Mouse (Mus musculus): ENCODE measurements around the gene Tnrc6b. TPM values are rescaled to one million over a fixed set of nuclear protein-coding genes. Genes with fewer than 3 reads are reported as not detected.
A peak's percentile ranks its signal among the peaks of the same experiment; 100 is the strongest.

Gene Tnrc6b
- polyA plus RNA-seq, 1 experiment from 2014 or later: 40.1 TPM

DNA sequence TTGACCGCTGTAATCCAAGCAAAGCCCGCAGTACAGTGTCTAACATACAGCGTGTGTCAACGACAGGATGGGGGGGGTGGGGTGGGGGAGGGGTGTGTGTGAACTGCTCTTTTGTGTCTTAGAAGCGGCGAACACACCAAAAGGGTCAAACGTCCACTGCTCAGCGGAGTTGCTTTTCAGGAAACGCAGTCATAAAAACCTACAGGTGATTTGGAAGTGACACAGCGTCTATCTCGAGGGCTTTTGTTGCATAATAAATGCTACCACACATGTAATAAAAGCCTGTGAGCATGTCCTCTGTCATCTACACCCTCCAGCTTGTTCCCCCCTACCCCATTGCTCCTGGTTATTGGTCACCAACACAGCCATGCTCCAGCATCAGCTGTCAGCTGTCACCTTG, 4.5 kb upstream of the Tnrc6b start:
- H3K4me1 ChIP-seq: peaks cover 17% of the 10 kb centered on the region
- no peaks in the 10 kb centered on the region for H3K36me3 ChIP-seq
- H3K27me3 ChIP-seq (ENCODE audit: low read depth, poor library complexity, severe bottlenecking): no peaks in the 10 kb centered on the region
- no peaks in the 10 kb centered on the region for H3K9me3 ChIP-seq (replicated peaks)
- WGBS: 37% methylated on average over 11 of the region's 11 CpGs
- H3K4me3 ChIP-seq: peak overlapping the region; percentile 39
- no peak for DNase-seq (ENCODE audit: low spot score)
- H3K27ac ChIP-seq: peak overlapping the region; percentile 71

DNA sequence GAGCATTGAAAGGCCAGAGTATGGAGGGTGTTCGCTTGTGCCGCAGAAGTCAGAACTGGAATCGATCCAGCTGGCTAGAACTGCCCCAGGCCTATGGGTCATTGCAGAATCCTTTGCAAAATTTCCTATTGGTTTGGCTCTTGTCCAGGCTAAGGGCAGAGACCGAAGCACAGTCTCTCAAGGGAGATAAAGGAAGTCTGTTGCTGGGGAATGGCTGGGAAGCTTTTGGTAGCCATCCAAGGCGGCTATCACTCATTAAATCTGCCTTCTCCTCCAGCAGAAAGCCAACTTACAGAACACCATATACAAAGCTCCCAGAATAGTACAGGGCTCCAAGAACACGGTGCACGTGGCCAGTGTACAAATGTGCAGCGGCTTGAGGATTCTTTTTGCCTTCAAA, 4.0 kb upstream of the Tnrc6b start:
- H3K4me1 ChIP-seq: peaks cover 22% of the 10 kb centered on the region
- no peak overlapping the region for H3K4me3 ChIP-seq
- DNase-seq (ENCODE audit: low spot score): no peak
- no peaks in the 10 kb centered on the region for H3K36me3 ChIP-seq
- no peak overlapping the region for H3K27ac ChIP-seq
- no peaks in the 10 kb centered on the region for H3K9me3 ChIP-seq (replicated peaks)
- no peaks in the 10 kb centered on the region for H3K27me3 ChIP-seq (ENCODE audit: low read depth, poor library complexity, severe bottlenecking)
- WGBS: 90% methylated on average over 8 of the region's 8 CpGs

DNA sequence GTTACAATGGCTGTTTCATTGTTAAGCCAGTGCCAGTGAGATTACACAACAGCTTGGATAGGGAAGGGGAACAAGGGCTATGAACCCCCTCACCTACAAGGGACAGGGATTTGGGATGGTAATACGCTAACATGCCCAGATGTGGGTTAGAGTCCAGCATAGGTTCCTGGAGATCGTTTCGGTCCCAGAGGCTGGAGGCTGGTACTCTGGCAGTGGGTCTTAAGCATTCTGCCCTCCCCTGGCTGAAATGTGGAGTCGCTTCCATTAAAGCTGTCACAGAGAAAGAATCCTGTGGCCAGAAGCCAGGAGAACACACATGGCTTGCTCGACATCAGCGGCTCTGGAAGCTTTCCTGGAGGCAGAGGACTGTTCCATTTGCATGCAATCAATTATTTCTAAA, 1.5 kb upstream of the Tnrc6b start:
- no peak for DNase-seq (ENCODE audit: low spot score)
- WGBS: 68% methylated on average over 6 of the region's 6 CpGs
- Histone ChIP-seq H3K4me3 (no peak overlapping the region), H3K36me3 (no peaks in the 10 kb centered on the region), H3K9me3 (replicated peaks) (no peaks in the 10 kb centered on the region), H3K4me1 (peaks cover 24% of the 10 kb centered on the region), H3K27ac (no peak overlapping the region), H3K27me3 (ENCODE audit: low read depth, poor library complexity, severe bottlenecking) (no peaks in the 10 kb centered on the region)

DNA sequence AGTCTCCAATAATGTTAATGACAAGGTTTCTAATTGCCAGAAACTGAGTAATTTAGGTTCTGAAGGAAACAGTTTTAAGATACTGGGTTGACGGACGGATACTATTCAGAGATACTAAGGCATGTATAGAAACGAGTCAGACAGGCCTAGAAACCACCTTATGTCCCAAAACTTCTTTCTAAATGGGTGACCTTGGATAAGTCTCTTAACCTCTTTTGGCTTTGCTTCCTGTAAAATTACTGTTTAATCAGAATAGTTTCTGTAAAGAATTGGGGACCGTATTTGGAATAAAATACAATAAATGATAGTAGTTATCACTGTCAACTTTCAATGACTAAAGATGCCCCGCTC, 881 bp upstream of the Tnrc6b start:
- WGBS: 12% methylated on average over 5 of the region's 5 CpGs
- H3K27me3 ChIP-seq (ENCODE audit: low read depth, poor library complexity, severe bottlenecking): no peaks in the 10 kb centered on the region
- peaks cover 24% of the 10 kb centered on the region for H3K4me1 ChIP-seq
- H3K27ac ChIP-seq: peak overlapping the region; percentile 89; the same call in 1 of the 2 replicates
- peak overlapping the region; percentile 95 for H3K4me3 ChIP-seq
- no peak for DNase-seq (ENCODE audit: low spot score)
- H3K36me3 ChIP-seq: no peaks in the 10 kb centered on the region
- H3K9me3 ChIP-seq (replicated peaks): no peaks in the 10 kb centered on the region

DNA sequence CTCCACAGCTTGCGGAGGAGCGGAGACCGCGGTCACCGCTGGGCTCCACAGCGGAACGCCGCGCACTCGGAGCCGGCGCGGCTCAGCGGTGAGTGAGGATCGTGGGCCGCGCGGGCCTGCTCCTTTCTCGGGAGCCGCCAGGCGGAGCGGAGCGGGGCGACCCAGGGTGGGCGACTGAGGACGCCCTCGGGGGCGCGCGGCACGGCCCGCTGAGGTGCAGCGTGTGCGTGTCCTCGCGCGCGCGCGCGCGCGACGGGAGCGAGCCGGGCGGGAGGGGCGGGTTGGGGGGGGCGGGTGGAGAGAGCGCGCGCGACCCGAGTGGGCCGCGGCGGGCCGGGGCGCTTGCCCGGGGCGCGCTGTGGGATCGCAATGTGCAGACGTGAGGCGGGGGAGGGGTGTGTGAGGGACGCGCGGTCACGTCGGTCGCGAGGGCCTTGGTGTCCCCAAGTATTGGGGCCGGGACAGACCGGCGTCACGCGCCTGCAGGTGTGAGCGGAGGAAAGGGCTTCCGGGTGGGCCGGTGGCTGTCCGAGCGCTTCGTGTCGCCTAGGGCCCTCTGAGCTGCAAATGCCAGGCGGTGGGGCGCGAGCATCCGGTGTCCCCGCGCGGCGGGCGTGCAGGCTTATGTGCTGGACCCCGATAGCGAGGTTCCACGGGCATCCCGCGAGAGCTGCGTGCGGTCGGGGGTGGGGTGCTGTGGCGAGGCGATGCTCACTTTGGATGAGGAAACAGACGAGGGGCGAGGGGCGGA, 463 bp downstream of the Tnrc6b start:
- peak; percentile 69 for DNase-seq (ENCODE audit: low spot score)
- peaks cover 18% of the 10 kb centered on the region for H3K4me1 ChIP-seq
- H3K4me3 ChIP-seq: peak overlapping the region; percentile 95
- H3K27ac ChIP-seq: peak overlapping the region; percentile 89
- no peaks in the 10 kb centered on the region for H3K27me3 ChIP-seq (ENCODE audit: low read depth, poor library complexity, severe bottlenecking)
- no peaks in the 10 kb centered on the region for H3K36me3 ChIP-seq
- 2% methylated on average over 86 of the region's 106 CpGs for WGBS
- H3K9me3 ChIP-seq (replicated peaks): no peaks in the 10 kb centered on the region

DNA sequence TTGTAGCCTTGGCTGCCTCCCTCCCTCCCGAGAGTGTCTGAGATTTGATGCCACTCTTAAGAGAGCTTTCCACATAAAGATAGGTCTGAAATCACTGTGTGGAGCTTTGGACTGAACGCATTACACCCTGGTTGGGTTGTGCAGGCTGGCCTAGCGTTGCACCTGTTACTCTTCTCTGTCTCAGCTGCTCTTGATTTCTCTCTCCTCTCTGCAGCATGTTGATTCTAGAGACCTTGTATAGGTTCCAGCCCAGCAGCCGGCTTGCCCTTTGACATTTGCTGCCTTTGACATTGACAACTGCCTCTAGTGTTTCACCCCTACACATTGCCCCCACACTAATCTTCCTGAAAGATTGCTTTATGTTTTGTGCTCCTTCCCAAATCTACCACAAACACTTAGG, 3.2 kb downstream of the Tnrc6b start:
- Histone ChIP-seq H3K4me3 (no peak overlapping the region), H3K27ac (no peak overlapping the region)
- WGBS: 88% methylated on average over 4 of the region's 4 CpGs

DNA sequence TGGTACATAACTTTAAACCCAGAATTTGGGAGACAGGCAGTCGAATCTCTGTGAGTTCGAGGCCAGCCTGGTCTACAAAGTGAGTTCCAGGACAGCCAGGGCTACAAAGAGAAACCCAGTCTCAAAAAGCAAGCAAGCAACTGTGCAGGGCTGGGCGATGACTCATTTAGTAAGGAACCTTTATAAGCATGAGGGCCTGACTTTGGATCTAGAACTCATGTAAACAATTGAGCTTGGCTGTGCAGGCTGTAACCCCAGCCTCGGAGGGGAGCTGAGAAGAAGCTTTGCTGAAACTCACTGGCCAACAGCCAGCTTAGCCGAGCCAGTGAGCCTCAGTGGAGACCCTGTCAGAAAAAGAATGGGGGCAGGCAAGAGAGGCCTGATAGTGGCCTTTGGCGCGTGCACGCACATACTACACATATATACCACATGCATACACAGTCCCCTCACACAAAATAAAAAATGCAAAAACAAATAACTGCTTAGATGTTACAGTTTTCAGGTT, 5.6 kb downstream of the Tnrc6b start:
- Histone ChIP-seq H3K4me1 (peaks cover 7% of the 10 kb centered on the region), H3K27ac (no peak overlapping the region), H3K27me3 (ENCODE audit: low read depth, poor library complexity, severe bottlenecking) (no peaks in the 10 kb centered on the region), H3K9me3 (replicated peaks) (no peaks in the 10 kb centered on the region), H3K36me3 (no peaks in the 10 kb centered on the region), H3K4me3 (no peak overlapping the region)
- no peak for DNase-seq (ENCODE audit: low spot score)
- 91% methylated on average over 8 of the region's 8 CpGs for WGBS

More for the DNA sequence above, 3.2 kb downstream of the Tnrc6b start:
- no peaks in the 10 kb centered on the region for H3K36me3 ChIP-seq
- H3K4me1 ChIP-seq: peaks cover 7% of the 10 kb centered on the region
- H3K9me3 ChIP-seq (replicated peaks): no peaks in the 10 kb centered on the region
- no peak for DNase-seq (ENCODE audit: low spot score)
- H3K27me3 ChIP-seq (ENCODE audit: low read depth, poor library complexity, severe bottlenecking): no peaks in the 10 kb centered on the region

DNA sequence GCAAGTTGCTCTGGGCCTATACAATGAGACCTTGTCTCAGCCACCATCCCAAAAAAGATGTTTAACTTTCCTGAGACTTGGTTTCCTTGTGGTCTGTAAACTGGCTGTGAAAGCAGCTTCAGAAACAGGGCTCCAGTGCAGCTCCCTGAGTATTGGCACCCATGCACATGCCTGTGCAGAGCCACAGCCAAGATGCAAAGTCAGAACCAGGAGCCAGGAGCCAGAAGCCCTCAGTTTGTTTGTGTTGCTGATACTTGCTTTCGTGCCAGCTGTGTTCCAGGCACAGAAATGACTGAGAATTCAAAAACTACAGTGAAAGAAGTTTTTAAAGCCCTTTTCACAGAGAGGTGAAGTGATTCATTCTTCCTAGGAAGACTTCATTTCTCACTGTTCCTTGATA, 6.3 kb downstream of the Tnrc6b start:
- Histone ChIP-seq H3K27ac (no peak overlapping the region), H3K4me3 (no peak overlapping the region), H3K27me3 (ENCODE audit: low read depth, poor library complexity, severe bottlenecking) (no peaks in the 10 kb centered on the region), H3K9me3 (replicated peaks) (no peaks in the 10 kb centered on the region), H3K4me1 (no peaks in the 10 kb centered on the region; the same call in 1 of the 2 replicates), H3K36me3 (no peaks in the 10 kb centered on the region)
- WGBS: 73% methylated on average over 1 of the region's 1 CpGs
- no peak for DNase-seq (ENCODE audit: low spot score)

DNA sequence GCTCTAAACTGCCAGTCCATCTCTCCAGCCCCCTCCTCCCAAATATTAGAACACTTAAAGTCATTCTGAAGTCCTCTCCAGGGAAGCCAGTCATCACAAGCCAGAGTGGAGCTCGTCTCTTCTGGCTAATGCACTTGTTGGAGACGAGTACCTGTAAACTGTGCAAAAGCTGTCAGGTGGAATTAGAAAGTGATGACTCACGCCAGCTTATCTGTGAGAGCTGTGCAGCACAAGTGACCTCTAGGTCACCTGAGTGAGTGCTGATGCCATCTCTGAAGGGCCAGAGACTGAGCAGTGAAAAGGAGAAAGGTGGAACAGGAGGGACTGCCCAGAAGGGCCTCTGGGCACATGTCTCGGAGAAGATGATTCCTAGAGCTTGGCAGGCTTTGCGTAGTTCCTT, 9.1 kb downstream of the Tnrc6b start:
- no peaks in the 10 kb centered on the region for H3K9me3 ChIP-seq (replicated peaks)
- H3K27ac ChIP-seq: no peak overlapping the region
- H3K27me3 ChIP-seq (ENCODE audit: low read depth, poor library complexity, severe bottlenecking): no peaks in the 10 kb centered on the region
- H3K36me3 ChIP-seq: no peaks in the 10 kb centered on the region
- WGBS: 73% methylated on average over 5 of the region's 5 CpGs
- no peak overlapping the region for H3K4me3 ChIP-seq
- H3K4me1 ChIP-seq: no peaks in the 10 kb centered on the region
- DNase-seq (ENCODE audit: low spot score): no peak

DNA sequence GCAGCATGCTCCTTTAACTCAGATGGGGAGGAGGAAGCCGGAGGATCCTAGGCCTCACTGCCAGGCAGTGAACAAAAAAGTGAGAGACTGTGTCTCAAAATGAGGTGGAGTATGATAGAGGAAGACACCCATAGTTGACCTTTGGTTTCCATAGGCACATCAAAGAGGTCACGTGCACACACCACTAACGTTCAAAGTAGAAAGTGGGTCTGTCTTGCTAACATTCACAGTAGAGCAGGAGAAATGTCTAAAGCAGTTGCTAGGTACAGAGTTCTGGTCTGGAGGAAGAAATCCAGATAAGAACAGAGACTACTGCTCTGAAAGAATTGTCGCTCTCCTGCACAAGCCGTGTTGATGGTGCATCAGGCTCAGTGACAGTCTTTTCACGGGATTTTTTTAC, 10.7 kb downstream of the Tnrc6b start:
- H3K4me3 ChIP-seq: no peak overlapping the region
- H3K27ac ChIP-seq: no peak overlapping the region
- no peaks in the 10 kb centered on the region for H3K36me3 ChIP-seq
- H3K9me3 ChIP-seq (replicated peaks): no peaks in the 10 kb centered on the region
- WGBS: 81% methylated on average over 6 of the region's 6 CpGs
- H3K27me3 ChIP-seq (ENCODE audit: low read depth, poor library complexity, severe bottlenecking): no peaks in the 10 kb centered on the region
- no peaks in the 10 kb centered on the region for H3K4me1 ChIP-seq
- no peak for DNase-seq (ENCODE audit: low spot score)

DNA sequence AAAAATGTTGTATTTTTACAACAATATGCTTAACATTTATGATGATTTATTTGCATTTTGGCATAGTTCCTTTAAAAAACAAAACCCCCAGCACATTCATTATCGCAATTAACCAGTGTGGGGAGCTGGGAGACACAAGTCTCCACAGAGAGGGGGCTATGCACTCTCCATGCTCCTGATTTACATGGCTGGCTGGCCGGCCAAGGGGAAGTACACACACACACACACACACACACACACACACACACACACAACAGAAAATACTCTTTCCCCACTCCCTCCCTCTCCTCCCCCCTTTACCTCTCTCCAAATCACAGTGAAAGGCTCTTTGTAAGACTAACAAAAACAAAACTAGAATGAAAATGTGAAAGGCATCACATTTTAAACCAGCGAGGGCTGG, 11.3 kb downstream of the Tnrc6b start:
- Histone ChIP-seq H3K9me3 (replicated peaks) (no peaks in the 10 kb centered on the region), H3K4me3 (no peak overlapping the region), H3K4me1 (no peaks in the 10 kb centered on the region), H3K36me3 (no peaks in the 10 kb centered on the region), H3K27ac (no peak overlapping the region), H3K27me3 (ENCODE audit: low read depth, poor library complexity, severe bottlenecking) (no peaks in the 10 kb centered on the region)
- WGBS: 75% methylated on average over 3 of the region's 3 CpGs
- no peak for DNase-seq (ENCODE audit: low spot score)

DNA sequence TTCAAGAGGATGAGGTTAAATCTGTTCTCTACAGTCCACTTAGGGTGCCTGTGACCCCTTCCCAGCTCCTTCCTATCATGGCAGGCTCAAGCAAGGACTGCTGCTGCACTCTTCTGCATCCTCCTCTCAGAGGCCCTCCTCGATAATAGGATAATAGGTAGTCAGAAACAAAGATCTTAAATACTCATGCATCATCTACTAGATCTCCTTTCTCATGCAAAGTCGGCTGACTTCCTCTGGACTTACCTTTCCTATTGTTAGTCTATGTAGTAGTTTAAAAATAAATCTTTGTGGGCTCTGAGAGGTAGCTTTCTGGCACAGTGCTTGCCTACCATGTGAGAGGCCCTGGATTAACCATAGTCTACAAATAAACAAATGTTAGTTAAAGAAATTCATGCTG, 18.4 kb downstream of the Tnrc6b start:
- Histone ChIP-seq H3K27ac (no peak overlapping the region), H3K27me3 (ENCODE audit: low read depth, poor library complexity, severe bottlenecking) (no peaks in the 10 kb centered on the region), H3K4me3 (no peak overlapping the region), H3K36me3 (no peaks in the 10 kb centered on the region), H3K4me1 (no peaks in the 10 kb centered on the region), H3K9me3 (replicated peaks) (no peaks in the 10 kb centered on the region)
- 77% methylated on average over 2 of the region's 2 CpGs for WGBS
- DNase-seq (ENCODE audit: low spot score): no peak

DNA sequence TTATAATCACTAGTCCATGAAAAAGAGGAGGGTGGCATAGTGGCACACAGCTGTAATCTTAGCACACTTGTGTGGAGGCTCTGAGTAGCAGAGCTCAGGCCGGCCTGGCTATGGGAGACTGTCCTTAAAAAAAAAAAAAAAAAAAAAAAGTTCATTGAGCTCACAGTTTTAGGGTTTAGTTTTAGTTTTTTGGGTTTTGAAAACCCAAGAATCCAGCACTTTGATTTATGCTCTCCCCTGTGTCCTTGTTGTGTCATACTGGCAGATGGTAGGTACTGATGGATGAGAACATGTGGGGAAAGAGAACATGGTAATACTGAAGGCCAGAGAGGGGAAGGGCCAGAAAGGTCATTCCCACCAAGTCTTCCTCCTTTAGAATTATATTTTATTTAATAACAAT, 19.9 kb downstream of the Tnrc6b start:
- no peak for DNase-seq (ENCODE audit: low spot score)
- Histone ChIP-seq H3K27ac (no peak overlapping the region), H3K4me3 (no peak overlapping the region), H3K27me3 (ENCODE audit: low read depth, poor library complexity, severe bottlenecking) (no peaks in the 10 kb centered on the region), H3K4me1 (no peaks in the 10 kb centered on the region), H3K9me3 (replicated peaks) (no peaks in the 10 kb centered on the region), H3K36me3 (no peaks in the 10 kb centered on the region)
- 97% methylated on average over 1 of the region's 1 CpGs for WGBS

DNA sequence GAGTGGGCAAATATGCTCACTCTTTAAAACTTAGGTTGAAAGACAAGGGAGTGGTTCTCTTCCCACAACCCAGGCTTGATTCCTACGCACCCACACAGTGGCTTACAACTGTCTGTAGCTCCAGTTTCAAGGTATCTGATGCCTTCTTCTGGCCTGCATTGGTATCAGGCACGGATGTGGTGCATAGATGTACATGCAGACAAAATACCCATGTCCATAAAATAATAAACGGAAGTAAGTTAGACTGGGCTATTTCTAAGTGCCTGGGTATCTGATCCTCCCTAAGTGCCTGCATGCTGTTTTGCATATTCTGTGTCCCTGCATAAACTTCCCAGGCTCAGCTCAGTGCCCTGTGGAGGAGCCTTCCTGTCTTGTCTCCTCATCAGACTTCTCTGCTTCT, 20.4 kb downstream of the Tnrc6b start:
- Histone ChIP-seq H3K9me3 (replicated peaks) (no peaks in the 10 kb centered on the region), H3K27ac (no peak overlapping the region), H3K4me1 (no peaks in the 10 kb centered on the region), H3K27me3 (ENCODE audit: low read depth, poor library complexity, severe bottlenecking) (no peaks in the 10 kb centered on the region), H3K4me3 (no peak overlapping the region), H3K36me3 (no peaks in the 10 kb centered on the region)
- DNase-seq (ENCODE audit: low spot score): no peak
- 80% methylated on average over 3 of the region's 3 CpGs for WGBS

Measured in limb, embryonic 10.5 days (tissue).